Mouse (Mus musculus): ENCODE measurements around the gene Lyrm9.
A peak's percentile ranks its signal among the peaks of the same experiment; 100 is the strongest.
"Not testable (repeated sequence)": the region's sequence is repeated elsewhere in the genome, so short reads cannot be mapped to it uniquely, and the experiment has no call there.

Lyrm9 gene

DNA sequence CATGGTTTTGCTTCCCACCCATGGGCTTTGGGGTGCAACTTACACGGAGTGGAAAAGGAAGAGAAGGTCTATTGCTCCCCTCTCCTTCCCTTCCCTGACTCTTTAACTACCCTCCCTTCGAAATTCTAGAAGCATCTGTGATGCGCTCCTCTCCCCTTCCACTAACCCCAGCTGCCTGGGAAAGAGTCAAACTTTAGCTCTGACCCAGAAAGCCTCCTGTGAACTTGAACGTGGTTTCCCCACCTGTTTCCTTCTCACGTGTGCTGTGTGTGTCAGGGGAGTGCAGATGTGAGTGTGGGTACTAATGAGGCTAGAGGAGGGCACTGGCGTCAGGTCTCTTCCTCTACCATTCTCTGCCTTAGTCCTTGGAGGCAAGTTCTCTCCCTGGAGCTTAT lies 25.5 kb downstream of the Lyrm9 start:
- DNase-seq (ENCODE audit: low spot score in 2 of 2): no peak

DNA sequence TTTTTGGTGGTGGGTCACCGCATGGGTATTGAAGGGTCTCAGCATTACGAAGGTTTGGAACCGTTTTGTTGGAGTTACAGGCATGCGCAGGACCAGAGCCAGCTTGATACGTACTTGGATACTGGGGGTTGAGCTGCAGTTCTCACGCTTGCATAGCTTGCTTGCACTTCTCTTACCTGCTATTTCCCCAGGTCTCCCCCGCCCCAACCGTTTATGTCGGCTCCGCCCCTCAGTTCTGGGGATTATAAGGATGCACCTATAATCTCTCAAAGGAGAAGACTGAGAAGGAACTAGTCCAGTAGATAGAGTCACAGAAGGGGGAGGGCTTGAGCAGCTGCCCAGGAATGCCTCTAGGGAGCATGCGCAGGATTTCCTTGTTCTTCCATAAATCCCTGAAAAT lies 26.1 kb downstream of the Lyrm9 start:
- no peak for DNase-seq (ENCODE audit: low spot score in 2 of 2)

DNA sequence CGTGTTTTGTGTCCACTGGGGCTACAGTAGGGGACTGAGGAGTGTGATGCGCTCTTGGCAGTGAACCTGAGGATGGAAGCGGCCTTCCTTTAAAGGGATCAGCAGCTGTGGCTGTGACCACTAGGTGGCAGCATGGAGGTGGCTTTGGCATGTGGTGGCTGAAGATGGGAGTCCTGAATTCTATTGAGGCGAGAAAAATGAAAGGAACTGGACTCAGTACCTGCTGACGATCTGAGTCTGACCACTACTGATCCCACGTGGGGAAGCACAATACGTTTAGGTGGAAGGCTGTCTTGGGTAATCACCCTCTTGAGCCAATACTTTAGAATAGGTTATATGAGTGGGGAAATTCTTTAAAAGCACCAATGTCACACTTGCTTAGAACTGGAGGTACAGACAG lies 29.9 kb downstream of the Lyrm9 start:
- DNase-seq (ENCODE audit: low spot score in 2 of 2): peak; percentile 63 to 74

DNA sequence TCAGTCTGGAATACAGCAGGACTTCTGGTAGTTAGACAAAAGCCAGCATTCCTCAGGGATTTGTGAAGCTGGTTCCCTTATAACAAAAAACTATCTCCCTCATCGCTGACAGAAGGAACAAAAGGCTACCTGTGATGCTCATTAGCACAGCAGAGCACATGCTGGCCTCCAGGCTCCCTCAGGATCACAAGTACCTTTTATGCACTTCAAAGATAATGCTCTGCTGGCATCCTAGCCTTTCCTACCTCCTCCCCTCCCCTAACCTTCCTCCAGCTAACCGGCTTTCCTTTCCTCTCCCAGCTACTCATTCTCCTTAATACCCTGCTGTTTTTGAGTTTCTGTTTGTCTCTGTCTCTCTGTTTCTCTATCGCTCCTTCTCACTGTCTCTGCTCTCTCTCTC lies 31.2 kb downstream of the Lyrm9 start:
- no peak for DNase-seq (ENCODE audit: low spot score in 2 of 2)

DNA sequence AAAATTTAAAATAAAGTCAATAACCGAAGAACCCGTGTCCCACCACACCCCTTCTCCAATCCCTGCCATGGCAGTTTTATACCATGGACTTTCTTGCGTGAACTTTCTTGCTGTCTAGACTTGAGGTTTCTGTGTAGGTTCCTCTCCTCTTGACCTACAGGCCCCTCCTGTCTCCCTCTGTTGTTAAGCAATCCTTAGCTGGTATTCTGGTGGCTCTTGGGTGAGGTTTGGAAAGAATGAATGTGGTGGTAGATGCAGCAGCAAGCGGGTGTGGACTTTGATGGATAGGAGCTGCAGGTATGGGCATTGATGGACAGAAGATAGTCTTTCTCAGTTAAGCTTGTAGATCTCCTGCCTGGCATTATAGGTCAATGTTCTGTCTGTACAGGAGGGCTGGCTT lies 37.5 kb downstream of the Lyrm9 start:
- DNase-seq (ENCODE audit: low spot score in 2 of 2): no peak

DNA sequence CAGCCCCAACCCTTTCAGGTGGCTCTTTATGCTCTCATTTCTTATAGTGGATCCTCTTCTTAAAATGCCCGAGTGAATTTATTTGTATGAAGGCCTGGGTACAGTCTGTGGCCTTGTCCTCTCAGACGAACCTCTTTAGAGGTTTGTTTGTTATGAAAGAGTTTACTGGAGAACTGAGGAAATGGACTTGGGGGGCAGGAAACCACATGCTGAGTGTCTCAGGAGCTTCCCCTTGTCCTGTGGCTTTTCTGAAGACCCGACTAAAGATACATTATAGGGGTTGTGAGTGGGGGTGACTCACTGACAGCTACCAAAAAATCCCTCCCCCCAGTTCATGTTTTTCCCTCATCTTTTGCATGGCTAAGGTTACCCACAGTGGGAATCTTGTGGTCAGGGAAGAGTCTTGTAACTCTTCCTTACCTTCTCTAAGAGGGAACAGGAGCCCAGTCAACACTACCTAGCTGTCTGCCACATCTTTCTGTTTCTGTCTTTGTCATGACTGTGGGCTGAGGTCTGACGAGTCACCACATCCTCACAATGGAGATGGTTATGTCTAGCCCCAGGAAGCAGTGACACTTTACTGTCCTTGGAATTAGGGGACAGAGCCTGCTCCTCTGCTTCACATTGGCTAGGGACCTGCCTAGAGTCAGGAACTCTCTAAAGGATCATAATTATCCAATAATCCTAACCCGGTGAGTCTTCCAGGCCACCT lies 38.3 kb downstream of the Lyrm9 start:
- DNase-seq (ENCODE audit: low spot score in 2 of 2): peak; percentile 8 to 29

DNA sequence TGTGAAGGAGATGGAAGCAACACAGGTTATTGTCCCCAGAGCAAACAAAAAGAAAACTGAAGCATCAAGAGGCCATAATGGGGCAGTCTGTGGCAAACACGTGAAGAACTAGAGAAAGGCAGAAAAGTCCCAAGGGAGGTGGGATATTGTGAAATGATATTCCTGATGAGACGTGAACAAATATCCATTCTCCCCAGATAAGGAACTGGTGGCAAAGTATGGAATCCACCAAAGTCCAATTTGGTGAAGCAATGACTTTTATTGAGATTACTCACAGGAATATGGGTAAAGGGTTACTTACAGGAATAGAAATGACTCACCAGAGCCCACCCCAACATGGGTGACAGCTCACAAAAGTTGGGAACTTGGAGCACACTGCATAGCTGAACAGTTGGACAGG lies 38.9 kb downstream of the Lyrm9 start:
- no peak for DNase-seq (ENCODE audit: low spot score in 2 of 2)

DNA sequence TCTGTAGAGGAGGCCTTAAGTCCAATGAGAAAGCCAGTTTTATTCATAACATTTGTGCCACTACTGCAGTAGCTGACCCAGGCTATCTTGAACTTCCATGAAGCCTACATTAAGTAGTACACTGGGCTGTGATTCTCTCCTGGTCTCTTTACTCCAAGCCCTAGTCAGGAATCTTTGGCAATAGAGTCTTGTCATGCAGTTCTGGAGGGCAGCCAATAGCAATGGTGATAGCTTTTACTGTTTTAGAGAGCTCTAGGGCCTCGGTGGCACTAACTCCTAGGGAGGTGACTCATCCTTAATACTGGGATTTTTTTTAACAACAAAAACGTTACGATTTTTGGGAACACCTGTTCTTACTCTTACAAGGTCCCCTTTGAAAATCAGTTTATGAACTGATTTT lies 40.1 kb downstream of the Lyrm9 start:
- no peak for DNase-seq (ENCODE audit: low spot score in 2 of 2)

DNA sequence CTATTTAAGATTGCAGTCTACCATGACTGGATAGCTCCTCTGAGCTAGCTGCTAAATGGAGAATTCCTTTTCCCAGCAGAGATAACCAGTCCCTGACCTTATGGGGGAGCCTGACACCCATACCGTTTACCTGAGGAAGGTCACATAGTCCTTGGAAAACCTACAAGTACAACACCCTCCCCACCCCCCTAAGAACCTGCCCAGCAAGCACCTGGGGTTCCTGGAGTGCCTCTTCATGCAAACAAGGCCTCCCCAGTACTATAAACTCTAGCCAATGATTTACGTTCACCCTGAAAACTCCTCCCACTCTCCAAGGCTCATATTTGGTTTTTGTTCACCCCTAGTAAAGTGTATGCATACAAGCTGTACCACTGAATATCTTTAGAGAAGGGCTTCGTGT lies 41.3 kb downstream of the Lyrm9 start:
- no peak for DNase-seq (ENCODE audit: low spot score in 2 of 2)

DNA sequence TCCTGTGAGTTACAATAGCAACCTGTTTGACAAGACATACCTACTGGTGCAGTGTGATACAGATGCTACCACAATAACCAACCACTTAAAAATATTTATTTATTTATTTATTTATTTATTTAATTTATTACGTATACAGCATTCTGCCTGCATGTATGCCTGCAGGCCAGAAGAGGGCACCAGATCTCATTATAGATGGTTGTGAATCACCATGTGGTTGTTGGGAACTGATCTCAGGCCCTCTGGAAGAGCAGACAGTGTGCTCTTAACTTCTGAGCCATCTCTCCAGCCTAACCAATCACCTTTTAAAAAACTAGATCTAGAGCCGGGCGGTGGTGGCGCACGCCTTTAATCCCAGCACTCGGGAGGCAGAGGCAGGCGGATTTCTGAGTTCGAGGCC lies 42.8 kb downstream of the Lyrm9 start:
- DNase-seq (ENCODE audit: low spot score in 2 of 2): not testable (repeated sequence)

DNA sequence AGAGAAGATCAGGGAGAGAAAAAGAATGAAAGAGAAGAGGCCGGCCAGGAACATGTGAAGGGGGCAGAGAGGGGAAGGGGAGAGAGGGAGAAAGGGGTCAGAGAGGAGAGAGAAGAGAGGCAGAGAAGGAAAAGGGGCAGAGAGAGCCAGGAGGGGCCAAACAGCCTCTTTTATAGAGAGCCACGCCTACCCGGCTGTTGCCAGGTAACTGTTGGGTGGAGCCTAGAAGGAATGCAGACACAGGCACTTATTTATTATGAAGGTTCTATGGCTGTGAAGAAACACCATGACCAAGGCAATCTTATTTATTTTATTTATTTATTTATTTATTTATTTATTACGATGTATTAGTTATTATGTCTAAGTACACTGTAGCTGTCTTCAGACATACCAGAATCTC lies 44.5 kb downstream of the Lyrm9 start:
- DNase-seq (ENCODE audit: low spot score in 2 of 2): no peak

DNA sequence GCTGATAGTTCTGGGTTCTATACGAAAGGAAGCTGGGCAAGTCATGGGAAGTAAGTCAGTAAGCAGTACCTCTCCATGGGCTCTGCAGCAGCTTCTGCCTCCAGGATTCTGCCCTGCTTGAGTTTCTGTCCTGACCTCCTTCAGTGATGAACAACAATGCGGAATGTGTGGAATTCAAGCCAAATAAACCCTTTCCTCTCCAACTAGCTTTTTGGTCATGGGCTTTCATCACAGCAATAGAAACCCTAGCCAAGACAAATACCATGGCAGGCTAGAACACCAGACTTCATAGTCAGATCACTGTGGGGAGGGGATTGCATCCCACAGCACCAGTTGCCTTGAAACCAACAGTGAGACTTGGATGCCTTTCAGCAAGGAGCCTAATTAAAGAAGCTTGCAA lies 46.4 kb downstream of the Lyrm9 start:
- DNase-seq (ENCODE audit: low spot score in 2 of 2): no peak

DNA sequence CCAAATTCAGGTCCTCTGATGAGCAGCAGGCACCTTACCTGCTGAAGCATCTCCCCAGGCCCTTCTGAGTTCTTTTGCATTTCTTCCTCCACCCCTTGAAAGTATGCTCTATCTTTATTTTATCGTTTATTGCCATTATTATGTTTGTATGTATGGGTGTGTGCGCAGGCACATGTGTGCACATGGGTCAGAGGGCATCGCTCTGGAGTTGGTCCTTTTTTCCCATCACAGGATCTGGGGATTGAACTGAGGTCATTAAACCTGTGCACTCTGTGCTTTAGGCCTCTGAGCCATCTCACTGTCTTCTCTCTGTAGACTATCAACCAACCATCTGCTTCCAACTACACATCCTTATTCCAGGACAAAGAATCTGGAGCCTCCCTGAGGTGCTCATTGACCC lies 53.3 kb downstream of the Lyrm9 start:
- DNase-seq (ENCODE audit: low spot score in 2 of 2): no peak

DNA sequence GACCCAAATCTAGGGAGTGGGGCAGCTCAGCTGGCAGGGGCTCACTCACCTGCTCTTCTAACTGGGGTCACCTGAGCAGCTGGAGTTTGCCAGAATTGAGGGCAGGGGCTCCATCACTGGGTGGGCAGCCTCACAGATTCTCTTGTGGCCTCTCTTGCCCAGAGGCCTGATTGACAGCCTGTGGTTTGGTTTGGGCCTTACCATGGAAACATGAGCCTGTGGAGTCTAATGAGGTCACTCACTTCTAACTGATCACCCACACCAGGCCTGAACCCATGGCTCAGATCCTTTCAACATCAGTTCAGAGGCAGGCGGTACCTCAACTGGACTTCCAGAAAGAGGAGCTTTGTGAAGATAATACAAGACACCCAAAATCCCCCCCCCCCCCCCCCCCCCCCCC lies 60.3 kb downstream of the Lyrm9 start:
- DNase-seq (ENCODE audit: low spot score in 2 of 2): peak; percentile 14 to 37

DNA sequence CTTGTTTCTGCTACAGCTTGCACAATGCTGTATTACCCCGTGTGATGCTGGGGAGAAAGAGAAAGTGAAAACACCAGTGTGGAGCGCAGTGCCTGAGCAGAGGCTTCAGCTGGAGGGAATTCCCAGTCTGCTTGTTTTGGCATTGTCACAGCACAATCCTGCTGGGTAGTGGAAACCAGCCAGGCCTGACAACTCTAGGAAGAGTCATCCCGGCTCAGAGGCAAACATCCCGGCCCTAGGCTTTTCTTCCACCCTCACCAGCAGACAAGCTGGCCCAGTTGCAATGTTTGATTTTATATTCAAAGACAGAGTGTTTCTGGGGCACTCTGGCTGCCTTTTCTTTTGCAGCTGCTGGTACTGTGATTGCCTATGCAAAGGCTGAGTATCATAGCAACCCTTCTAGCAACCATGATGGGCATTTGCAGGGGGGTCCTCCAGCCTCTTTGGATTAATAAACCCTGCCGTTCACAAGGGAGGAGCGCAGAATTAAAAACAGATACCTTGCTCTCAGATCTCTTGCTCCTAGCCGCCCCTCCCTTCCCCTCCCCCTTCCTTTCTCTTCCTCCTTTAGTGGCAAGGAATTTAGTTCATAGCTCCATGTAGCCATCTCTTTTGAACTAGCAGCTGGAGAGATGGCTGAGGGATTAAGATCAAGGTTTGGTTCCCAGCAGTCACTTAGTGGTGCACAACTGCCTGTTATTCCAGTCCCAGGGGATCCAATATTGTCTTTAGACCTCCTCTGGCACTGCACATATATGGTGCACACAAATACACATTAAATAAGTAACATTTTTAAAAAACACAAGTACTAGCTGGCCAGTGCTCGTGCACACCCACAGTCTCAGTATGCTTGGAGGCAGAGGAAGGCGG lies 61.0 kb downstream of the Lyrm9 start:
- DNase-seq (ENCODE audit: low spot score in 2 of 2): peak; percentile 40 to 49

DNA sequence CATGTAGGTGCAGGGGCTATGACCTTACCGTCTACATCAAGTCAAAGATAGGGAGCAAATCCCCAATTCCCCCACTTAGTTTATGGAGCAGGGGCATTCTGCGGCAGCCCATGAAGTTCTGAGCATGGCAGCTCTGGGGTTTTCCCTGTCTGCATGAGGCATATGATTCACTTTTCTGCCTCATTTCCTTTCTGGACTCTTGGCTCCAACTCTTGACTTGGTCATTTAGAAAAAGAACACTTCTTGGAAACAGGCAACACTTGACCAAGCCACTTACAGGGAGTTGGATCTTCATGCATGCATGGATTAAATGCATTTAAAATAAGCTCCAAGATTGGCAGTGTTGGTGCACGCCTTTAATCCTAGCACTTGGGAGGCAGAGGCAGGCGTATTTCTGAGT lies 62.8 kb downstream of the Lyrm9 start:
- DNase-seq (ENCODE audit: low spot score in 2 of 2): no peak
